Mouse (Mus musculus) cerebellum, postnatal 25 days (tissue): ENCODE measurements around the gene Fam198b.

Source experiments
- DNase-seq, 2 experiments: peaks; one replicate each; pipeline ENCODE4 v3.0.0; 2021; ENCODE audit warnings: mixed read lengths in 2 of 2

The Fam198b gene

GRCm38 (mm10) chr3:79983961-79984419, 99.7 kb downstream of the Fam198b start:
- DNase-seq = no peak

GRCm38 (mm10) chr3:79984542-79984941, 100.2 kb downstream of the Fam198b start:
- DNase-seq = no peak

DNA sequence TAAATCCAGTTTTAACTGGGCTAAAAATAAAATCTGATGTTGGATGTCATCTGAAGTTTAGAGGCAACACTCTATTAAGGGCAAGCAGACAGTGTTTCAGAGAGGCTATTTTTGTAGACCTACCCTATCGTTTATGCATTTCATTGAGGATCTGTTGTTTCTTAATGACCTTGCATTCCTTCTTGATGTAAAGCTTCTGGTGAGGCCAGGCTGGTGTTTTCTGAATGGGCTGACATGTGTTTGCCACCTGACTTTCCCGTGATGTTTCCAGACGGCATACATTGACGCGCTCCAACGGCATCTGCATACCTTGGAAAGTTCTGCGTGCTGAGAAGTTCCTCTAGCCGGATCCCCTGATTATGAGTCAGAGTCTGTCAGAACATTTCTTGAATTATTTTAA, 104.9 kb downstream of the Fam198b start:
- no peak for DNase-seq

- DNase-seq = no peak
Measured at GRCm38 (mm10) chr3:79989911-79990310, 105.6 kb downstream of the Fam198b start.

- no peak for DNase-seq
Measured at GRCm38 (mm10) chr3:79990480-79990879, 106.1 kb downstream of the Fam198b start.

DNA sequence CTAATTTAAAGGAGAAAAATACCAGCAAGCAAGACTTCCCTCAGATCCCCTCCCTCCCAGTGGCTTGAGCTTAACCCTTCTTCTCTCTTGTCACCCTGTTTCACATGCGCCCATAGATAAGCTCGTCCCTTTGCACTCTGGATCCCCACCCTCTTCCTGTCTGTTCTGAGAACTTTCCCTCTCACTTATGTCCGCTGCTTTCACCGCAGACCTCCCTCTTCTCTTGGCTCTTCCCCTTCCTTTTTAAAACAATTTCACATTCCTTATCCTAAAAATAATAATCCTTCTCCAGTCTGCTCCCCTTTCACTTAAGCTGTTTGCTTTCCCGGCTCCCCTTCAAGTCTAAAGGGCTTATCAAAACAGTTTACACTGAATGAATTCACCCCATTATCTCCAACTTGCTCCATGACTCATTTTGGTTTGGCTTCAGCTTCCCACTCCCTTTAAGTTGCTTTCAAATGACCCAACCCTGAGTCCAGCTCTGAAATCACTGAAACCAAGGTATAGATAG, 109.8 kb downstream of the Fam198b start:
- no peak for DNase-seq

GRCm38 (mm10) chr3:79995726-79996125, 111.4 kb downstream of the Fam198b start:
- DNase-seq = no peak
